Mouse (Mus musculus) thymus, adult 2 months (tissue): ENCODE data around the gene Agbl4.

Experiments used
- CTCF ChIP-seq: fragments of 200-500 bp; IDR thresholded peaks from 2 replicates; pipeline ENCODE4 v1.5.1; 2012; ENCODE audit warnings: mild to moderate bottlenecking, control low read depth, low read length, moderate library complexity, borderline replicate concordance; ENCODE audit not compliant: control insufficient read depth, poor library complexity, insufficient read depth; ENCODE audit errors: extremely low read depth
- POLR2A ChIP-seq: fragments of 200-500 bp; IDR thresholded peaks from 2 replicates; pipeline ENCODE4 v1.6.1; 2012; ENCODE audit warnings: mild to moderate bottlenecking, low read length, control low read depth, moderate library complexity; ENCODE audit not compliant: control insufficient read depth, poor library complexity, insufficient read depth; ENCODE audit errors: extremely low read depth

GRCm38 (mm10) chr4:111308572-111309288, 911.3 kb downstream of the Agbl4 start:
- TF ChIP-seq CTCF, result no peak
- TF ChIP-seq POLR2A, result no peak
